Mouse (Mus musculus) adrenal gland, adult 8-10 months (tissue): Measurements from ENCODE around the gene Plce1. TPM values are rescaled to one million over a fixed set of nuclear protein-coding genes. Genes with fewer than 3 reads are reported as not detected.

Source experiments
- DNase-seq: peaks from one replicate; pipeline ENCODE4 v3.0.0; 2022
- total RNA-seq, 4 experiments: library from RNA; stranded (reverse); gene quantifications; 2 replicates each; pipeline ENCODE4 v1.2.4; 2022

Gene Plce1
- 10 to 100 TPM in 1 of 4 experiments, 1 to 10 TPM in 3; 5.2 to 10.2 (median 6.5) TPM for total RNA-seq

GRCm38 (mm10) chr19:38480731-38481621, at the start of gene Plce1:
Gene Plce1 (plus strand): TSS chr19:38481109.
- no peak for DNase-seq

GRCm38 (mm10) chr19:38431326-38431725, 49.6 kb upstream of the Plce1 start:
- no peak for DNase-seq

- no peak for DNase-seq
These were observed 48.9 kb upstream of the Plce1 start for GRCm38 (mm10) chr19:38432021-38432420.

- DNase-seq: no peak
These were observed 47.5 kb upstream of the Plce1 start for GRCm38 (mm10) chr19:38433381-38433780.

GRCm38 (mm10) chr19:38435221-38435620, 45.7 kb upstream of the Plce1 start:
- no peak for DNase-seq

- DNase-seq: no peak
These were observed 39.0 kb upstream of the Plce1 start for GRCm38 (mm10) chr19:38441860-38442259.

GRCm38 (mm10) chr19:38445758-38446157, 35.2 kb upstream of the Plce1 start:
- no peak for DNase-seq

GRCm38 (mm10) chr19:38455228-38455627, 25.7 kb upstream of the Plce1 start:
- DNase-seq: no peak

- no peak for DNase-seq
These were observed 21.9 kb upstream of the Plce1 start for GRCm38 (mm10) chr19:38458996-38459395.

- no peak for DNase-seq
These were observed 20.2 kb upstream of the Plce1 start for GRCm38 (mm10) chr19:38460696-38461095.

- DNase-seq: no peak
These were observed 10.5 kb upstream of the Plce1 start for GRCm38 (mm10) chr19:38470257-38470893.

- DNase-seq: no peak
These were observed 5.5 kb upstream of the Plce1 start for GRCm38 (mm10) chr19:38475394-38475793.

GRCm38 (mm10) chr19:38478286-38478685, 2.6 kb upstream of the Plce1 start:
- no peak for DNase-seq

GRCm38 (mm10) chr19:38478948-38479347, 2.0 kb upstream of the Plce1 start:
- peak; percentile 11 for DNase-seq

GRCm38 (mm10) chr19:38479473-38479872, 1.4 kb upstream of the Plce1 start:
- DNase-seq: no peak

- no peak for DNase-seq
These were observed 671 bp upstream of the Plce1 start for GRCm38 (mm10) chr19:38480156-38480720.

- no peak for DNase-seq
These were observed 997 bp downstream of the Plce1 start for GRCm38 (mm10) chr19:38481906-38482305.

- no peak for DNase-seq
These were observed 1.7 kb downstream of the Plce1 start for GRCm38 (mm10) chr19:38482406-38483181.

GRCm38 (mm10) chr19:38485779-38486555, 5.1 kb downstream of the Plce1 start:
- no peak for DNase-seq

- no peak for DNase-seq
These were observed 6.6 kb downstream of the Plce1 start for GRCm38 (mm10) chr19:38487501-38487900.

GRCm38 (mm10) chr19:38488103-38488912, 7.4 kb downstream of the Plce1 start:
- DNase-seq: no peak
